Mouse (Mus musculus) adrenal gland, adult 10 weeks (tissue): Measurements from ENCODE around the gene Olfr620. TPM values are rescaled to one million over a fixed set of nuclear protein-coding genes. Genes with fewer than 3 reads are reported as not detected.

Experiments
- polyA plus RNA-seq: library from polyadenylated mRNA; stranded (reverse); fragments of 350-450 nt; fragmentation: Illumina TruSeq; extraction: RNeasy Lipid Tissue Mini Kit (QIAGEN cat#74804); gene quantifications from one replicate; pipeline ENCODE4 v1.2.3, GENCODE M21; 2014; ENCODE audit warnings: low read depth, low replicate concordance

The Olfr620 gene
- polyA plus RNA-seq, result not detected

GRCm38 (mm10) chr7:103612434-103612833, at the start of gene Olfr620:
Gene Olfr620 (minus strand): TSS chr7:103612534.

DNA sequence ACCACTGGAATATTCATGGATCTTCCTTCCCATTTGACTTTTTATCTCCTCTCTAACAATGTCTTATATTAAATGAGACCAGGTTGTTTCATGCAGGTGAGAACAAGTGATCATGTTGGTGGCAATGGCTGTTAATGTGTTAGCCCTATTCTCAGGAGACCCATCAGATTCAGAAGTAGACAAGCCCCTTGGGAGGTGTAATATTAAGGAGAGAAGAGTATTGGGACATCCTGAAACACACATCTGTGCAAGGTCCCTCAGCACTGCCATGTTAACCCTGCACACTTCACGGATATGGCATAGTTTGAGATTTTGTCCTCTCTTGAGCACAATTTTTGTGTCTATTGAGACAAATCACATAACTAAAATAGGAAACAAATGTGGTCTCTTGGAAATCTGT, 30.3 kb upstream of the Olfr620 start, which contains the start of gene Olfr622:
TSS of gene Olfr622 (minus strand) at position 101 of the 400 bp plus-strand sequence.

GRCm38 (mm10) chr7:103600275-103600674, 12.1 kb downstream of the Olfr620 start, which contains the start of gene Olfr619:
Gene Olfr619 (plus strand): TSS chr7:103600575.

DNA sequence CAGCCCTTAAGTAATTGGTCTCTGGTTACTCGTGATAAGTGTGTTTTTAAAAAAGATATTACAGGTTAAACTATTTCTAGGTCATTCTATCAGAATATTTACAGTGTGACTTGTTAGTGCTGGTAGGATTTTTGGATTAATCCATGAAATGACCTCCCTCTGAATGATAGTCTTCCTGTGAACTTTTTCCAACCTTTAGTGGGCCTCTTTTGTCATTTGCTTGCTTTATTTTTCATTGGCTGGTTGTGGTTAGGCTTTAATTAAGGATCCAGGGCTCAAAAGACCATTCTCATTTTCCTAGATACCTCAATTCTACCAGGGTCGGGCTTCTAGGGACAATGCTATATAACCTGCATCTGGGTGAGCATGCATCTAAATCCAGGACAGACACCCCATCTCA, 22.5 kb downstream of the Olfr620 start, which contains the start of gene Olfr618:
TSS of gene Olfr618 (plus strand) at position 301 of the 400 bp plus-strand sequence.

GRCm38 (mm10) chr7:103572761-103573160, 39.6 kb downstream of the Olfr620 start, which contains the start of gene Olfr617:
Gene Olfr617 (plus strand): TSS chr7:103573061.

DNA sequence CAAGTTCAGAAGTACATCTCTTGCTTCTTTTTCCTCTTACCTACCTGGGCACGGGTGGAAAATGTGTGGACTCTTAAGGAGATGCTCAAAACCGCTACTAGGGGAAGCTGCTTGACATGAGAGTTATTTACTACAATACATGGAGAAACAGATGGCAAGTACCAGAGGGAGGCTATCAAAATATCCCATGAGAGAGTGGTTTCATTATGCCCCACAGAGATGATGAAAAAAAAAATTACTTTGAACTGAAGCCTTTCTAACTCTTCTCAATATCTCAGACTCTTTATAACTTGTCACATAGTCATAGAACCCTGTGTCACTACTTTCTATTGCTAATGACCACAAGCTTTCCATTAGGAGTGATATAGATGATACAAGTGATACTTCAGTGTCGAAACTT, 43.3 kb downstream of the Olfr620 start, which contains the start of gene Olfr616:
TSS of gene Olfr616 (minus strand) at position 101 of the 400 bp plus-strand sequence.

DNA sequence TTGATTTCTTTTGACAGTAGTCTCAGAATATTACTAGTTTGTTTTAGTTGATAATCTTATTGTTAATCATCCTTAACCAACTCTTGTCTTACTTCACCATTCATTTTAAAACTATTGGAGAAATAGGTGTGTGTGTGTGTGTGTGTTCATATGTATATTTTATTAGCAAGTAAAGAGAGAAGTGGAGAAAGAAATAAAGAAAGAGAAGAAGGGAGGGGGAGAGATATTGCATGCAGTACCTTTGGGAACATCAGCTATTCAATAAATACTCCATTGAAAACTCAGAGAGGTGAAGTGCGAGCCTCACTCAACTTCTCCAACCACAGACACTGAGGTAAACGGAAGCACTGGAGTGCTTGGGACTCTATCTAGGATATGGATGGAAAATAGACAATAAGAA, 56.6 kb downstream of the Olfr620 start, which contains the start of gene Olfr615:
TSS of gene Olfr615 (plus strand) at position 301 of the 400 bp plus-strand sequence.

Other genes starting within 250 kb of the Olfr620 start
- not detected for gene Olfr601, start 249.9 kb downstream of the Olfr620 start, polyA plus RNA-seq
- not detected for gene Olfr603, start 226.4 kb downstream of the Olfr620 start, polyA plus RNA-seq
- gene Usp17lc, start 197.5 kb downstream of the Olfr620 start, polyA plus RNA-seq, result not detected
- gene Olfr605, start 167.1 kb downstream of the Olfr620 start, polyA plus RNA-seq, result not detected
- not detected for gene Olfr606, start 163.5 kb downstream of the Olfr620 start, polyA plus RNA-seq
- gene Olfr607, start 148.4 kb downstream of the Olfr620 start, polyA plus RNA-seq, result not detected
- not detected for gene Olfr608, start 142.7 kb downstream of the Olfr620 start, polyA plus RNA-seq
- not detected for gene Olfr609, start 114.5 kb downstream of the Olfr620 start, polyA plus RNA-seq
- gene Olfr610, start 100.4 kb downstream of the Olfr620 start, polyA plus RNA-seq, result not detected
- gene Olfr611, start 91.7 kb downstream of the Olfr620 start, polyA plus RNA-seq, result not detected
- not detected for gene Olfr612, start 69.8 kb downstream of the Olfr620 start, polyA plus RNA-seq
- not detected for gene Olfr613, start 64.5 kb downstream of the Olfr620 start, polyA plus RNA-seq
- gene Olfr615, start 56.5 kb downstream of the Olfr620 start, polyA plus RNA-seq, result not detected
- gene Olfr616, start 43.4 kb downstream of the Olfr620 start, polyA plus RNA-seq, result not detected
- gene Olfr617, start 39.5 kb downstream of the Olfr620 start, polyA plus RNA-seq, result not detected
- gene Olfr618, start 22.4 kb downstream of the Olfr620 start, polyA plus RNA-seq, result not detected
- not detected for gene Olfr619, start 12.0 kb downstream of the Olfr620 start, polyA plus RNA-seq
- gene Olfr622, start 30.2 kb upstream of the Olfr620 start, polyA plus RNA-seq, result not detected
- gene Olfr623, start 51.2 kb upstream of the Olfr620 start, polyA plus RNA-seq, result not detected
- gene Olfr624, start 58.7 kb upstream of the Olfr620 start, polyA plus RNA-seq, result 0.12 TPM
- gene Olfr625-ps1, start 70.2 kb upstream of the Olfr620 start, polyA plus RNA-seq, result not detected
- gene Olfr243, start 102.1 kb upstream of the Olfr620 start, polyA plus RNA-seq, result not detected
- not detected for gene Olfr628, start 117.8 kb upstream of the Olfr620 start, polyA plus RNA-seq
- gene Olfr629, start 132.4 kb upstream of the Olfr620 start, polyA plus RNA-seq, result not detected
- gene Olfr630, start 144.8 kb upstream of the Olfr620 start, polyA plus RNA-seq, result not detected
- gene Olfr69, start 159.1 kb upstream of the Olfr620 start, polyA plus RNA-seq, result not detected
- gene Olfr68, start 167.2 kb upstream of the Olfr620 start, polyA plus RNA-seq, result not detected
- not detected for gene Olfr67, start 179.3 kb upstream of the Olfr620 start, polyA plus RNA-seq
- gene Hbb-bt, start 201.5 kb upstream of the Olfr620 start, polyA plus RNA-seq, result 7.8 TPM
- gene Hbb-bs, start 215.6 kb upstream of the Olfr620 start, polyA plus RNA-seq, result 111 TPM
- gene Hbb-bh2, start 228.0 kb upstream of the Olfr620 start, polyA plus RNA-seq, result not detected
- not detected for gene Hbb-bh1, start 230.6 kb upstream of the Olfr620 start, polyA plus RNA-seq
- not detected for gene Hbb-y, start 240.7 kb upstream of the Olfr620 start, polyA plus RNA-seq